Mouse (Mus musculus) megakaryocyte, embryonic 14.5 days (primary cell): ENCODE data around the gene Zfhx3.

Experiments used
- FLI1 ChIP-seq: IDR thresholded peaks from 2 replicates; pipeline ENCODE4 v1.6.1; 2012; ENCODE audit warnings: low read length, inconsistent platforms, mixed read lengths
- GATA1 ChIP-seq: IDR thresholded peaks from 3 replicates; pipeline ENCODE4 v1.6.1; 2012; ENCODE audit warnings: mixed read lengths, low read length, inconsistent platforms, borderline replicate concordance

DNA sequence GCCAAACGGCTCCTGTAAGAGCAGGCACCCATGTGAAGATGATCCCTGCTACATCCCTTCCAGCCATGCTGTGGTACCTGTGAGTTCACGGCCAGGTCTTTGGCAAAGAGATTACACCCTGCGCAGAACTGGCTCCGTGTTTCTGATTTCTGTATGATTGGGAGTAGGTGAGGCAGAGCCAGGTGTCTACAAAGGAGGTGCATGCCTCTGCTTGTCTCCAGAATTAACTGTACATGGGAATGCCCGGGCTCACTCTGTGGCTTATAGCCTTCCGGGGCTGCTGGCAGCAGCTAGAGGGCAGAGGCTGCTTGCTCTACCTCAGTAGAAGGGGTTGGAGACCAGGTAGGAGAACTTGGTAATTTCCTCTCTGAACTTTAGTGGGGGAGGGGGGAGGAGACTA, 823.7 kb downstream of the Zfhx3 start:
- no peak for TF ChIP-seq GATA1
- TF ChIP-seq FLI1, result no peak
